Mouse (Mus musculus): ENCODE results near the gene Nubp2. TPM values are rescaled to one million over a fixed set of nuclear protein-coding genes. Genes with fewer than 3 reads are reported as not detected.

Gene Nubp2
- polyA plus RNA-seq, 1 experiment from 2014 or later: 56.5 TPM

GRCm38 (mm10) chr17:24887291-24888080, 1.3 kb upstream of the Nubp2 start:
- DNase-seq (no peak), ATAC-seq (ENCODE audit: insufficient read depth) (no peak)
- peaks cover 13% of the 10 kb centered on the region for H3K4me1 ChIP-seq (ENCODE audit: insufficient read depth)
- TF ChIP-seq CTCF (IDR thresholded peaks at IDR 0.05; ENCODE audit: low read depth): no peak
- H3K27ac ChIP-seq (ENCODE audit: low read depth): no peak overlapping the region
- H3K9ac ChIP-seq: peak overlapping the region; percentile 82
- H3K4me2 ChIP-seq: peak overlapping the region; percentile 88
- no peaks in the 10 kb centered on the region for H3K9me3 ChIP-seq (ENCODE audit: low read depth, low read length)
- H3K36me3 ChIP-seq (ENCODE audit: insufficient read depth): peaks cover 53% of the 10 kb centered on the region
- no peaks in the 10 kb centered on the region for H3K27me3 ChIP-seq (ENCODE audit: insufficient read depth, low read length)
- 59% methylated on average over 18 of the region's 18 CpGs for WGBS
- peak overlapping the region; percentile 70 for H3K4me3 ChIP-seq (ENCODE audit: low read depth, low read length)

DNA sequence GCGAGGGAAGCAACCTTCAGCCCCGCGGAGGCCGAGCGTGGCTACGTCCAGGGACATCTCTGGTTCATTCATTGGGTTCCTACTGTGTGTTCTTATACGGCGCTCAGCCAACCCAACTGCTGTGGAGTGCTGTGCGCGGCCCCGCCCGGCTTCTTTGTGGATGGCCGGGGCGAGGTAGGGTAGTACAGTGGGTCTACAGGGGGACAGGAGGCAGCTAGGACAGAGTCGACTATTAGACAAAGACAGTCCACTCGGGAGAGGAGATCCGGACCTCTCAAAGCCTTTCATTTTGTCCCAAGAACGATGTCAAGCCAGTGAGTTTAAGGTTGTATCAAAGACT, 753 bp upstream of the Nubp2 start:
- Histone ChIP-seq H3K4me2 (peak overlapping the region; percentile 88), H3K36me3 (ENCODE audit: insufficient read depth) (peaks cover 52% of the 10 kb centered on the region)

GRCm38 (mm10) chr17:24885356-24886133, 604 bp downstream of the Nubp2 start:
- no peak for TF ChIP-seq CTCF (IDR thresholded peaks at IDR 0.05; ENCODE audit: low read depth)

More for the DNA sequence above, 753 bp upstream of the Nubp2 start:
- Histone ChIP-seq H3K27me3 (ENCODE audit: insufficient read depth, low read length) (no peaks in the 10 kb centered on the region), H3K4me1 (ENCODE audit: insufficient read depth) (peaks cover 13% of the 10 kb centered on the region), H3K27ac (ENCODE audit: low read depth) (peak overlapping the region; percentile 9; the same call in 1 of the 2 replicates), H3K9me3 (ENCODE audit: low read depth, low read length) (no peaks in the 10 kb centered on the region), H3K4me3 (ENCODE audit: low read depth, low read length) (peak overlapping the region; percentile 70), H3K9ac (peak overlapping the region; percentile 82)
- no peak for DNase-seq
- under 1% methylated on average over 18 of the region's 18 CpGs for WGBS
- peak; percentile 24 for ATAC-seq (ENCODE audit: insufficient read depth)
- no peak for TF ChIP-seq CTCF (IDR thresholded peaks at IDR 0.05; ENCODE audit: low read depth)

GRCm38 (mm10) chr17:24884391-24884790, 1.8 kb downstream of the Nubp2 start:
- no peak for DNase-seq
- Histone ChIP-seq H3K4me2 (no peak overlapping the region), H3K36me3 (ENCODE audit: insufficient read depth) (peaks cover 28% of the 10 kb centered on the region), H3K27me3 (ENCODE audit: insufficient read depth, low read length) (no peaks in the 10 kb centered on the region), H3K9me3 (ENCODE audit: low read depth, low read length) (no peaks in the 10 kb centered on the region), H3K4me3 (ENCODE audit: low read depth, low read length) (no peak overlapping the region), H3K27ac (ENCODE audit: low read depth) (no peak overlapping the region), H3K9ac (no peak overlapping the region), H3K4me1 (ENCODE audit: insufficient read depth) (peaks cover 13% of the 10 kb centered on the region)
- 84% methylated on average over 6 of the region's 6 CpGs for WGBS
- no peak for TF ChIP-seq CTCF (IDR thresholded peaks at IDR 0.05; ENCODE audit: low read depth)
- ATAC-seq (ENCODE audit: insufficient read depth): no peak

More at GRCm38 (mm10) chr17:24885356-24886133, 604 bp downstream of the Nubp2 start:
- no peak overlapping the region for H3K27ac ChIP-seq (ENCODE audit: low read depth)
- DNase-seq (no peak), ATAC-seq (ENCODE audit: insufficient read depth) (no peak)
- H3K9ac ChIP-seq: peak overlapping the region; percentile 69
- 21% methylated on average over 22 of the region's 22 CpGs for WGBS
- H3K4me1 ChIP-seq (ENCODE audit: insufficient read depth): peaks cover 13% of the 10 kb centered on the region
- no peaks in the 10 kb centered on the region for H3K9me3 ChIP-seq (ENCODE audit: low read depth, low read length)
- peak overlapping the region; percentile 70 for H3K4me3 ChIP-seq (ENCODE audit: low read depth, low read length)
- no peaks in the 10 kb centered on the region for H3K27me3 ChIP-seq (ENCODE audit: insufficient read depth, low read length)
- H3K4me2 ChIP-seq: peak overlapping the region; percentile 87
- peaks cover 39% of the 10 kb centered on the region for H3K36me3 ChIP-seq (ENCODE audit: insufficient read depth)

DNA sequence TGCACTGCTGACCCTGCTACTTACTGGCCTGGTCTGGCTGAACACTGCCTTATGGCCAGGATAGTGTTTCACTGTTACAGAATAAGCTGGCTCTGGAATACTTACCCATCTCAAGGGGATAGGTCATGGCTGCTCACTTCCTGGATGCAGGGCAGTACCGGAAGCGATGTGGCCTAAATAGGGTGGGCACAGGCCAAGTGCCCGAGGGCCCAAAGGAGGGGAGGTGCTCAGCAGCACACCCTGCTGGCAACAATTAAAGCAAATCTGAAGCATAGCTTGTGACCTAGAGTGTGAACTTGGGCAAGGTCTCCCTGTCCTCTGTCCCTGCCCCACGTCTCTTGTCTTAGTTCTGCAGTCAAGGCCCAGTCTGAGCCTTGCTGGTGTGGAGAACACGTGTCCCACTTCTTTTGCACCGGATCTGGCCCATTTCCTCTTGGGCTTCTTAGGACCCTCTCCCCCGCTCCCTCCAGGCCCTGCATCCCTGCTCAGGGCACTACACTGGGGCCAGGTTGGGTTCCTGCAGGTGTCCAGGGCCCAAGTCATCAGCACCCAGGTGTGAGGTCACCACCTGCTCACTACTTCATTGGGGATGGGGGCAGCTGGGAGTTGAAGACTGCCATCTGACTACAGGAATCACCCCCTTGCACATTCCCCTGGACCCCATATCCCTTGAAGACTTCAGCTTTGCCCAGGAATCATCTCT, 4.3 kb downstream of the Nubp2 start:
- Histone ChIP-seq H3K4me2 (no peak overlapping the region), H3K9ac (no peak overlapping the region), H3K4me3 (ENCODE audit: low read depth, low read length) (no peak overlapping the region), H3K36me3 (ENCODE audit: insufficient read depth) (peaks cover 17% of the 10 kb centered on the region; the same call in 1 of the 2 replicates), H3K27me3 (ENCODE audit: insufficient read depth, low read length) (no peaks in the 10 kb centered on the region), H3K4me1 (ENCODE audit: insufficient read depth) (0 out of 2 replicates have a peak, but pooled peaks cover 4% of the 10 kb centered on the region), H3K27ac (ENCODE audit: low read depth) (no peak overlapping the region), H3K9me3 (ENCODE audit: low read depth, low read length) (no peaks in the 10 kb centered on the region)
- 45% methylated on average over 7 of the region's 7 CpGs for WGBS
- DNase-seq (peak; percentile 50), ATAC-seq (ENCODE audit: insufficient read depth) (no peak)
- TF ChIP-seq CTCF (IDR thresholded peaks at IDR 0.05; ENCODE audit: low read depth): peak; percentile 69

GRCm38 (mm10) chr17:24878531-24878930, 7.6 kb downstream of the Nubp2 start:
- Histone ChIP-seq H3K27me3 (ENCODE audit: insufficient read depth, low read length) (no peaks in the 10 kb centered on the region), H3K9ac (no peak overlapping the region), H3K4me3 (ENCODE audit: low read depth, low read length) (no peak overlapping the region), H3K27ac (ENCODE audit: low read depth) (peak overlapping the region; percentile 54; the same call in 1 of the 2 replicates), H3K9me3 (ENCODE audit: low read depth, low read length) (no peaks in the 10 kb centered on the region), H3K4me1 (ENCODE audit: insufficient read depth) (no peaks in the 10 kb centered on the region), H3K36me3 (ENCODE audit: insufficient read depth) (peaks cover 15% of the 10 kb centered on the region; the same call in 1 of the 2 replicates), H3K4me2 (no peak overlapping the region)
- TF ChIP-seq CTCF (IDR thresholded peaks at IDR 0.05; ENCODE audit: low read depth): no peak
- 0 out of 2 replicates have a peak, but pooled peaks have one; percentile 19 for ATAC-seq (ENCODE audit: insufficient read depth)
- no peak for DNase-seq
- 65% methylated on average over 8 of the region's 8 CpGs for WGBS

Data from lung, embryonic 14.5 days (tissue).